Mouse (Mus musculus): Measurements from ENCODE around the gene Naaladl1.

GRCm38 (mm10) chr19:6156372-6156771 lies 50.8 kb downstream of the Naaladl1 start:
- TF ChIP-seq CTCF (IDR thresholded peaks at IDR 0.05; ENCODE audit: insufficient read depth, low read length) (no peak), POLR2A (IDR thresholded peaks at IDR 0.05; ENCODE audit: borderline replicate concordance, extremely low read depth, low read depth, low read length) (no peak)
